Mouse (Mus musculus): ENCODE measurements around the gene Trappc4. TPM values are rescaled to one million over a fixed set of nuclear protein-coding genes. Genes with fewer than 3 reads are reported as not detected.
A peak's percentile ranks its signal among the peaks of the same experiment; 100 is the strongest.
"Not testable (repeated sequence)": the region's sequence is repeated elsewhere in the genome, so short reads cannot be mapped to it uniquely, and the experiment has no call there.

The Trappc4 gene
- total RNA-seq, 1 experiment = 88.2 TPM

DNA sequence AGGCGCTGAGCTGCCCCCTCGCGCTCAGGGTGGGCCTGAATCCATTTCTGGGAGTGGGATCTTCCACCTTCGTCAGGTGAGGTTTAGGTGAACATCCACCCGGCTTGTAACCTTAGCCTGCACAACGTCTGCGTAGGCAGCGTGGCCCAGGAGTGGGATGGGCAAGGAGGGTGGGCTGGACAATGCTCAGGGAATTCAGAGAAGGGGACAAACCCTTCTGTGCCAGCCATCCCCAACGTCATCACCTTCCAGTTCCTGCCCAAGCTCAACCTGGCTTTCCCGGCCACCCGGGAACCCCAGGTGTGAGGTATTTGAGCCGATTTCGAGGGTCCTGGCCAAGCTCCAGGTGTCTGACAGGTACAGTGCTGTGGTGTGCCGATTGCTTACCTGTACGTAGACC, 27.5 kb downstream of the Trappc4 start:
- Histone ChIP-seq H3K9me3 (ENCODE audit: control insufficient read depth, insufficient read depth, low read depth, low read length) (no peaks in the 10 kb centered on the region), H3K4me3 (ENCODE audit: insufficient read depth in 1 of 2, low read depth in 1 of 2, low read length in 2 of 2, poor library complexity in 1 of 2, severe bottlenecking in 1 of 2) (peak overlapping the region; percentile 88 to 93), H3K9ac (ENCODE audit: insufficient read depth, low read depth, low read length, poor library complexity, severe bottlenecking) (peak overlapping the region; percentile 92), H3K27ac (ENCODE audit: insufficient read depth, low read depth, low read length, poor library complexity, severe bottlenecking) (peak overlapping the region; percentile 48; the same call in 1 of the 2 replicates), H3K4me1 (ENCODE audit: control insufficient read depth in 2 of 2, insufficient read depth in 2 of 2, low read length in 2 of 2, poor library complexity in 1 of 2) (peaks cover 7 to 8% of the 10 kb centered on the region in 2 experiments; a peak in 2 of 4 replicates), H3K36me3 (ENCODE audit: control insufficient read depth, insufficient read depth, low read length, poor library complexity, severe bottlenecking) (peaks cover 31% of the 10 kb centered on the region)
- in situ Hi-C loops (cut with MboI; ENCODE audit: low sequenced_read_pairs in 2 of 2, unreplicated experiment in 2 of 2) = no loop called here
- DNase-seq (ENCODE audit: low read depth, low spot score) = no peak
- TF ChIP-seq CHD2 (IDR thresholded peaks at IDR 0.05; ENCODE audit: low read depth, low read length) = no peak
- no peak for TF ChIP-seq ZC3H11A (IDR thresholded peaks at IDR 0.05; ENCODE audit: borderline replicate concordance, low read depth, low read length)
- TF ChIP-seq HCFC1 (IDR thresholded peaks at IDR 0.05; ENCODE audit: borderline replicate concordance, insufficient read depth, low read length) = no peak
- no peak for TF ChIP-seq ZNF384 (IDR thresholded peaks at IDR 0.05; ENCODE audit: low read depth, low read length)
- TF ChIP-seq MAFK (IDR thresholded peaks at IDR 0.05; ENCODE audit: insufficient read depth, low read depth, low read length) = no peak

DNA sequence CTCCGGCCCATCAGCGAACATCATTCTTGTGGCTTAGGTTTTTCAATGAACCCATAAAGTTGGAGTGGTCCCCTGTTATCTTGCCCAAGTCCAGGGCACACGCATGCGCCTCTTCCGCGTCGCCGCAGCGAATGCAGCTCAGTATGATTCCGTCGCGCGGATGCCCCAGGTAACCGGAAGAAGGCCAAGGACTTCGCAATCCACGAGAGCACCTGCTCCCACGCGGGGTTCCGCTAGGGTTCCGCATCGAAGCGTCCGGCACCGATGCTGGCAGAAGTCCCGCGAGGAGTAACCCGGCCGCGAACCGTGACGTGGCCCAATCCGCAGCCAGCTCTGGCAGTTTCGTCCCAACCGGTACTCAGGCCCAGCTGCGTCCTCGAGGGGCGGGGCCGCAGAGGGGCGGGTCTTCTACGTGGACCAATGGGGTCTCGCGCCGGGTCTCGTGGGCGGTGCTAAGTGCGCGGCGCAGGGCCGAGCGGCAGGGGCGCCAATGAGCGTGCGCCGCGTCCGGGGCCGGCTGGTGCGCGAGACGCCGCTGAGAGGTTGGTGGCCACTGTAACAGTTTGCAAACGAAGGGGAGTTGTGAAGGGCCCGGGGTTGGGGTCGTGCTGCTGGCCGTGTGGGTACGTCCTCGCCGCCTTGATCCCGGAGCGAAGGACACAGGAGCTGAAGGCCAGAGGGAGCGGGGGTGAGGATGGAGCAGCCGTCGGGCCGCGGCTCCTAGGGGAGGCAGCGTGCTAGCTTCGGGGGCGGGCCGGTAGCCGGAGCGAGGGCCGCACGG, 28.2 kb downstream of the Trappc4 start, which contains the start of gene Hyou1:
TSS of gene Hyou1 (plus strand) at position 437 of the 781 bp plus-strand sequence.
- peak within 1 kb of the TSS; percentile 80 for H3K27ac ChIP-seq (ENCODE audit: insufficient read depth, low read depth, low read length, poor library complexity, severe bottlenecking)
- TF ChIP-seq ZC3H11A (IDR thresholded peaks at IDR 0.05; ENCODE audit: borderline replicate concordance, low read depth, low read length) = no peak
- TF ChIP-seq CHD2 (IDR thresholded peaks at IDR 0.05; ENCODE audit: low read depth, low read length) = peak; percentile 92
- 0 out of 2 replicates have a peak, but pooled peaks have one; percentile 35 for TF ChIP-seq HCFC1 (IDR thresholded peaks at IDR 0.05; ENCODE audit: borderline replicate concordance, insufficient read depth, low read length)

DNA sequence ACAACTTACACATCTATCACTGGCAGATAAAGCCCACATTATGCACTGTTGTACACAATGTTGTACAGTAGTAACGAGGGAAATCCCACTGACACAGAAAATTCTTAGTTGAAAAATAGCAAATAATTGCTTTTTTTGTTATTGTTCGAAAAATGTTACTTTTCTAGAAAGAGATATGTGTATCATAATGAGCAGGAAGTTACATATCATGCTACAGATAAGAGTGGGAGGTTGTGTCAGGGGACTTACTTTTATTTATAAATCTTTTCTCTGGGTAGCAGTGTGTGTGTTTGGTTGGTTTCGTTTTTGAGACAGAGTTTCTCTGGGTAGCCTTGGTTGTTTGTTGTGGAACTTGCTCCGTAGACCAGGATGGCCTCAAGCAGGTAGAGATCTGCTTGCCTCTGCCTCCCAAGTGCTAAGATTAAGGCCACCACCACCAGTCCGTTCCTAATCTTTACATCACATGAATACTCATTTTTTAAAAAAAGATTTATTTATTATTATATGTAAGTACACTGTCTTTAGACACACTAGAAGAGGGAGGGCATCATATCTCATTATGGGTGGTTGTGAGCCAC, 29.2 kb downstream of the Trappc4 start:
- TF ChIP-seq CHD2 (IDR thresholded peaks at IDR 0.05; ENCODE audit: low read depth, low read length) (no peak), MAFK (IDR thresholded peaks at IDR 0.05; ENCODE audit: insufficient read depth, low read depth, low read length) (no peak), ZNF384 (IDR thresholded peaks at IDR 0.05; ENCODE audit: low read depth, low read length) (no peak), HCFC1 (IDR thresholded peaks at IDR 0.05; ENCODE audit: borderline replicate concordance, insufficient read depth, low read length) (no peak), ZC3H11A (IDR thresholded peaks at IDR 0.05; ENCODE audit: borderline replicate concordance, low read depth, low read length) (no peak)
- DNase-seq (ENCODE audit: low read depth, low spot score) = no peak
- Histone ChIP-seq H3K9ac (ENCODE audit: insufficient read depth, low read depth, low read length, poor library complexity, severe bottlenecking) (peak overlapping the region; percentile 94), H3K4me3 (ENCODE audit: insufficient read depth in 1 of 2, low read depth in 1 of 2, low read length in 2 of 2, poor library complexity in 1 of 2, severe bottlenecking in 1 of 2) (peak overlapping the region; percentile 68 to 86), H3K27ac (ENCODE audit: insufficient read depth, low read depth, low read length, poor library complexity, severe bottlenecking) (no peak overlapping the region), H3K36me3 (ENCODE audit: control insufficient read depth, insufficient read depth, low read length, poor library complexity, severe bottlenecking) (peaks cover 19% of the 10 kb centered on the region), H3K9me3 (ENCODE audit: control insufficient read depth, insufficient read depth, low read depth, low read length) (no peaks in the 10 kb centered on the region), H3K4me1 (ENCODE audit: control insufficient read depth in 2 of 2, insufficient read depth in 2 of 2, low read length in 2 of 2, poor library complexity in 1 of 2) (peaks cover 3 to 7% of the 10 kb centered on the region in 2 experiments; a peak in 2 of 4 replicates)
- in situ Hi-C loops (cut with MboI; ENCODE audit: low sequenced_read_pairs in 2 of 2, unreplicated experiment in 2 of 2) = no loop called here

More for the DNA sequence above, 28.2 kb downstream of the Trappc4 start, which contains the start of gene Hyou1:
- peak; percentile 94 for DNase-seq (ENCODE audit: low read depth, low spot score)
- H3K4me1 ChIP-seq (ENCODE audit: control insufficient read depth in 2 of 2, insufficient read depth in 2 of 2, low read length in 2 of 2, poor library complexity in 1 of 2) = peaks cover 6 to 7% of the 10 kb centered on the region in 2 experiments; a peak in 2 of 4 replicates
- in situ Hi-C loops (cut with MboI; ENCODE audit: low sequenced_read_pairs in 2 of 2, unreplicated experiment in 2 of 2) = no loop called here
- H3K4me3 ChIP-seq (ENCODE audit: insufficient read depth in 1 of 2, low read depth in 1 of 2, low read length in 2 of 2, poor library complexity in 1 of 2, severe bottlenecking in 1 of 2) = peak within 1 kb of the TSS; percentile 88 to 93
- peak within 1 kb of the TSS; percentile 94 for H3K9ac ChIP-seq (ENCODE audit: insufficient read depth, low read depth, low read length, poor library complexity, severe bottlenecking)
- peaks cover 25% of the 10 kb centered on the region for H3K36me3 ChIP-seq (ENCODE audit: control insufficient read depth, insufficient read depth, low read length, poor library complexity, severe bottlenecking)
- H3K9me3 ChIP-seq (ENCODE audit: control insufficient read depth, insufficient read depth, low read depth, low read length) = no peaks in the 10 kb centered on the region

DNA sequence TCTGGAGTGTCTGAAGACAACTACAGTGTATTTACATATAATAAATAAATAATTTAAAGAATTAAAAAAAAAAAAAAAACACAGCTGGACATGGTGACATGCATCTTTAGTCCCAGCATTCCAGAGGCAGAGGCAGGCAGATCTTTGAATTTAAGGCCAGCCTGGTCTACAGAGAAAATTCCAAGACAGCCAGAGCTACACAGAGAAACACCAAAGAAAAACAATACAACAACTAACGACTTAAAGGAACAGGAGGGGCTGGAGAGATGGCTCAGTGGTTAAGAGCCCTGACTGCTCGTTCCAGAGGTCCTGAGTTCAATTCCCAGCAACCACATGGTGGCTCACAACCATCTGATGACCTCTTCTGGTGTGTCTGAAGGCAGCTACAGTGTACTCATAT, 30.1 kb downstream of the Trappc4 start:
- H3K9me3 ChIP-seq (ENCODE audit: control insufficient read depth, insufficient read depth, low read depth, low read length); H3K4me3 ChIP-seq (ENCODE audit: insufficient read depth in 1 of 2, low read depth in 1 of 2, low read length in 2 of 2, poor library complexity in 1 of 2, severe bottlenecking in 1 of 2); DNase-seq (ENCODE audit: low read depth, low spot score); H3K27ac ChIP-seq (ENCODE audit: insufficient read depth, low read depth, low read length, poor library complexity, severe bottlenecking); in situ Hi-C loops (cut with MboI; ENCODE audit: low sequenced_read_pairs in 2 of 2, unreplicated experiment in 2 of 2); H3K4me1 ChIP-seq (ENCODE audit: control insufficient read depth in 2 of 2, insufficient read depth in 2 of 2, low read length in 2 of 2, poor library complexity in 1 of 2); H3K9ac ChIP-seq (ENCODE audit: insufficient read depth, low read depth, low read length, poor library complexity, severe bottlenecking): not testable (repeated sequence)
- H3K36me3 ChIP-seq (ENCODE audit: control insufficient read depth, insufficient read depth, low read length, poor library complexity, severe bottlenecking) = peaks cover 17% of the 10 kb centered on the region

Measured in ES-E14 (cell line).